Mouse (Mus musculus) lung, embryonic 14.5 days (tissue): Measurements from ENCODE around the gene Ttc39a. TPM values are rescaled to one million over a fixed set of nuclear protein-coding genes. Genes with fewer than 3 reads are reported as not detected.

Experiments used
- ATAC-seq: fragments of 200-750 bp; cut with Nextera tagmentation; 2 replicates; pipeline ENCODE4 v1.8.0; 2017; ENCODE audit warnings: mild to moderate bottlenecking, moderate TSS enrichment, moderate library complexity; ENCODE audit not compliant: insufficient read depth
- DNase-seq: peaks from one replicate; pipeline ENCODE4 v3.0.0-alpha.2; 2015
- H3K27ac ChIP-seq: fragments of 300-500 bp; sonication (generic); 2 replicates; pipeline ENCODE4 v1.5.1; 2014; ENCODE audit warnings: low read depth, mild to moderate bottlenecking, moderate library complexity
- H3K27me3 ChIP-seq: fragments of 300-500 bp; sonication (generic); 2 replicates; pipeline ENCODE4 v1.6.1; 2014; ENCODE audit warnings: low read length, control low read depth; ENCODE audit not compliant: insufficient read depth
- H3K36me3 ChIP-seq: fragments of 300-500 bp; sonication (generic); 2 replicates; pipeline ENCODE4 v1.6.1; 2014; ENCODE audit warnings: control low read depth; ENCODE audit not compliant: insufficient read depth
- H3K4me1 ChIP-seq: fragments of 300-500 bp; sonication (generic); 2 replicates; pipeline ENCODE4 v1.6.1; 2014; ENCODE audit warnings: antibody characterized with exemption, control low read depth; ENCODE audit not compliant: insufficient read depth
- H3K4me2 ChIP-seq: fragments of 300-500 bp; sonication (generic); 2 replicates; pipeline ENCODE4 v1.6.1; 2014; ENCODE audit warnings: mild to moderate bottlenecking
- H3K4me3 ChIP-seq: fragments of 300-500 bp; sonication (generic); 2 replicates; pipeline ENCODE4 v1.5.1; 2014; ENCODE audit warnings: low read depth, low read length
- H3K9ac ChIP-seq: fragments of 300-500 bp; sonication (generic); 2 replicates; pipeline ENCODE4 v1.6.1; 2014
- H3K9me3 ChIP-seq: fragments of 300-500 bp; sonication (generic); 2 replicates; pipeline ENCODE4 v1.6.1; 2016; ENCODE audit warnings: low read depth, low read length, control low read depth
- CTCF ChIP-seq: IDR thresholded peaks from 2 replicates; pipeline ENCODE4 v1.5.1; 2016; ENCODE audit warnings: antibody characterized with exemption, low read depth
- WGBS: fragments of 180-500 bp; shearing (Covaris S2); extraction: QIAGEN DNeasy Blood & Tissue Kit; methylation state at CpG from one replicate; pipeline ENCODE4 v1.1.7; 2014; 5-methylcytosine and 5-hydroxymethylcytosine counted together
- polyA plus RNA-seq: library from polyadenylated mRNA; unstranded; fragments of >200 nt; fragmentation: Nextera tagmentation; extraction: Ambion mirVana; gene quantifications from 2 replicates; pipeline ENCODE4 v1.2.1, GENCODE M21; 2014

The Ttc39a gene
- 5.5 and 5.9 TPM in 2 replicates for polyA plus RNA-seq

DNA sequence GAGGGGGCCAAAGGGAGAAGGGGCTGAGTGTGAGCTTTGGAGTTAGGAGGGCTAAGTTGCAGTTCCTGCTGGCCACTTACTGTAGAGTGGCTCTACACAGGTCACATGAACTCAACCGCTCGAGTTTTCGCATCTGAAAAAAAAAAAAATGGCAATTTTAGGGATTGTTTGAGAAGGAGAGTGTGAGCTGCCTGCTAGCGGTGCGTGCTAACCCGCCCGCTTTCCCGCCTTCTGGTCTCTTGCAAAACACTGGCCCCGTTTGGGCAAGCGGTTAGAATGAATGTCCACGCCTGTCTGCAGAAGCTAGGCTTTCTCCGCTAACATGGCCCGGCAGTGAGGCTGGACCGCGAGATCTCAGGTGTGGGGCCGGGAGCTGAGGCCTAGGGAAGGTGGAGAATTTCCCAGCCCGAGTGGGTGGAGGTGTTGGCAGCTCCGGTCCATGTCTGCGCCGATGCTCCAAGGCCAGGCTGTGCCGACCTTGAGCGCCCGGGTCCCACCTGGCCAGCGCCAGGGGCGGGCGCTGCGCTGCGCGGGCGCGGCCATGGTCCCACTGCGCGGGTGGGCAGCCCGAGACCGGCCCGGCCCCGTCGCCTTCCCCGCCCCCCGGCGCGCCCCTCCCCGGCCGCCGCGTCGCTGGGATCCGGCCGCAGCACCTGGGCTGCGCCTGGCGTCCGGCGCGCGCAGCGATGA, at the start of gene Ttc39a:
TSS of gene Ttc39a (plus strand) at position 138 of the 690 bp plus-strand sequence.
- H3K4me3 ChIP-seq = peak within 1 kb of the TSS; percentile 63
- H3K27me3 ChIP-seq = no peaks in the 10 kb centered on the region
- H3K4me2 ChIP-seq = peak within 1 kb of the TSS; percentile 99
- H3K27ac ChIP-seq = peak within 1 kb of the TSS; percentile 82
- H3K9me3 ChIP-seq = no peaks in the 10 kb centered on the region
- H3K9ac ChIP-seq = peak within 1 kb of the TSS; percentile 67
- DNase-seq = peak; percentile 73
- no peak for TF ChIP-seq CTCF
- under 1% methylated on average over 47 of the region's 56 CpGs for WGBS
- no peaks in the 10 kb centered on the region for H3K36me3 ChIP-seq
- peak; percentile 57 for ATAC-seq
- peaks cover 6% of the 10 kb centered on the region; the same call in 1 of the 2 replicates for H3K4me1 ChIP-seq

DNA sequence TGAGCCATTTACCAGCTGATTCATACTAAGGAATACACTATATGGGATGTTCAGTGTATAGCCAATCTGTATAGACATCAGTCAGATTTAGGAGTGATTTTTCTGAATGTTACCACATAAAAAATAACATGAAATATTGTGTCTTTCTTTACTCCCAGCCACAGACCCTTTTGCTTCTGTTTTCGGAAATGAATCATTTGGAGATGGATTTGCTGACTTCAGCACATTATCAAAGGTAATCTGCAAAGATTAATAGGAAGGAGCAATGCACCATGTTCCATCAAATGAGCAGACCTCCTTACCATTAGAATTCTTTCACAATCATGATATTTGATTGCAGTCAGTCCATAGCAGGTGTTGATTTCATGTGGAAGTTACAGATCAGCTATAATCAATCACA, 28.3 kb upstream of the Ttc39a start:
- Histone ChIP-seq H3K4me2 (no peak overlapping the region), H3K4me1 (no peaks in the 10 kb centered on the region), H3K9ac (no peak overlapping the region), H3K9me3 (no peaks in the 10 kb centered on the region), H3K27ac (no peak overlapping the region), H3K27me3 (no peaks in the 10 kb centered on the region), H3K36me3 (peaks cover 24% of the 10 kb centered on the region; the same call in 1 of the 2 replicates), H3K4me3 (no peak overlapping the region)
- DNase-seq (no peak), ATAC-seq (no peak)
- 93% methylated on average over 1 of the region's 1 CpGs for WGBS
- TF ChIP-seq CTCF = no peak

DNA sequence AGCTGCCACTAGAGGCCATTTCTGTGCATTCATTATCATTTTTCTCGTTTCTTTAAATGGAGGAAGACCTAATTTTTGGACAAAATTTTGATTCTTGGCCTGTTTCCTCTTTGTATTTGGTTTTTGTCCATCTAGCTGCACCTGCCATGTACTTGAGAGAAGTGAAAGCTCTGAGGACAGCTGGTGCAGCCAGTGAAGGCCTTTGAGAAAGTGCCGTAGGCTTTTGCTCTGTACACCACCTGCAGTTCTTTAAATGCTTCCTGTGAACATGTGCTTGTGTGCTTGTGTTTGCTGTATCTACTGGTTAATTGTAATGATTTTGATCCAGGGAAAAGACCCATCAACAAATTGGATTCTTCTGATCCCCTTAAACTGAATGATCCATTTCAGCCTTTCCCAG, 24.0 kb upstream of the Ttc39a start:
- 77% methylated on average over 2 of the region's 2 CpGs for WGBS
- Histone ChIP-seq H3K9me3 (no peaks in the 10 kb centered on the region), H3K4me1 (no peaks in the 10 kb centered on the region), H3K4me2 (no peak overlapping the region), H3K9ac (no peak overlapping the region), H3K36me3 (peaks cover 26% of the 10 kb centered on the region; the same call in 1 of the 2 replicates), H3K4me3 (no peak overlapping the region), H3K27ac (no peak overlapping the region), H3K27me3 (no peaks in the 10 kb centered on the region)
- DNase-seq = no peak
- no peak for TF ChIP-seq CTCF
- ATAC-seq = no peak

DNA sequence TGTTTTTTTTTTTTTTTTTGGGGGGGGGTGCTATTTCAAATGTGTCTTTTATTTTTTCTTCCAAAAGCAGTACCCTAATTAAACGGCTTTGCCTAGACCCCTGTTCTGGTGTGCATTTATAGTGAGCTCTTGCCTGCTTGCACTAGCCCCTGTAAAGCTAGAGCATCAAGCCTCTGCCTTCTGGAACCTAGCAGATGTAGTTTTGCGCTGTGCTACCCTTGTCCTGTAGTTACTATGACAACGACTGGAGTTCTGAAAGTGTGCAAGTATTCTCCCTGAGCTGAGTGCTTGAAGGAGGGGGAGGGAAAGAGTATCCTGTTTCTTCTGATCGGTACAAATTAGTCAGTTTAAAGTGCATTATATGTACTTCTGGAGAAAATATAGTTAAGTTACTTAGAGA, 20.8 kb upstream of the Ttc39a start:
- no peak overlapping the region for H3K4me3 ChIP-seq
- no peak for DNase-seq

DNA sequence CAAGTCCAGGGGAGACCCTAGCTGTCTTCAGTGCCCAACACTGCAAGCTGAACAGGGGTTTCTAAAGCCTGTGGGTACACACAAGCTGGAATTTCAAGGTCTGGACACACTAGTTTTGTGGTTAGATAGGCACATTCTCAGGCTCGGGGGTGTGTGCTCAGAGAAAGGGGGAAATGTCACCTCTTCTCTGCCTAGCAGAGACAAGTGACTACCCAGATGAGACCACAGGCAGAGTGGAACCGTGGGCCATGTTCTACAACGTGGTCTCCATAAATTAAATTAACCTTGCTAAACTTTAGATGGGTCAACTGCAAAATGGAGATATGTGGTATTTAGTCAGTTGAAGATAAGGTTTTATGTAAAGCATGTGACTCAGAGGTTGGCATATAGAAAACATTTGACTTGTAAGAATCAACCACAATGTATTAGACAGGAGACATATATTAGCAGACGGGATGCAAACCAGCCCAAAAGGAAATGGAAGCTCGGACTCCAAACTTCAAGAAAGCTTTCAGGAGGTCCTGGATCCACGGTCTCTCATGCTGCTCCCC, 13.1 kb upstream of the Ttc39a start:
- no peak overlapping the region for H3K4me2 ChIP-seq
- WGBS = 63% methylated on average over 6 of the region's 6 CpGs
- H3K9ac ChIP-seq = no peak overlapping the region

More for the DNA sequence above, 20.8 kb upstream of the Ttc39a start:
- no peaks in the 10 kb centered on the region for H3K4me1 ChIP-seq
- 53% methylated on average over 4 of the region's 4 CpGs for WGBS
- H3K27me3 ChIP-seq = no peaks in the 10 kb centered on the region
- ATAC-seq = no peak
- H3K9ac ChIP-seq = no peak overlapping the region
- no peak overlapping the region for H3K27ac ChIP-seq
- no peak for TF ChIP-seq CTCF
- H3K9me3 ChIP-seq = no peaks in the 10 kb centered on the region
- peaks cover 10% of the 10 kb centered on the region; the same call in 1 of the 2 replicates for H3K36me3 ChIP-seq
- no peak overlapping the region for H3K4me2 ChIP-seq

DNA sequence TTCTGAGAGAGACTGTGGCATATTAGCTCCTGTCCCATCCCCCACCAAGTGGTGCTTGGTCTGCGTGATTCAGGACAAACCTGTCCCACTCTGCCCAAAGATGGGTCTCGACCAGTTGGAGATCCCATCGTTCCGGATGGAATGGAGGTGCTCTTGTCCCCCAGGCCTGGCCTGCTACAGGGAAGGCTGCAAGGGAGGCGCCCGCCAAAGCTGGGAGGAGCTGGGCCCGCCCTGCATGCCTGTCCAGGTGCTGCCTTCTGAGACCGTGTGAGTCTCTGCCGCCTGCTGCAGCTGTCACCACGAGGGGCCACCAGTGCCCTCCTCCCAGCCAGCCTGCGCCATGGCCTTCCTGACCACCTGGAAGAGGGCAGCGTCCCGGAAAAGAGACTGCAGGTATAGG, 12.5 kb upstream of the Ttc39a start:
- ATAC-seq = peak; percentile 87
- Histone ChIP-seq H3K36me3 (no peaks in the 10 kb centered on the region), H3K4me3 (no peak overlapping the region), H3K4me2 (peak overlapping the region; percentile 47), H3K9ac (peak overlapping the region; percentile 26), H3K4me1 (no peaks in the 10 kb centered on the region), H3K9me3 (no peaks in the 10 kb centered on the region), H3K27ac (no peak overlapping the region), H3K27me3 (no peaks in the 10 kb centered on the region)
- no peak for TF ChIP-seq CTCF
- peak; percentile 21 for DNase-seq
- WGBS = 8% methylated on average over 13 of the region's 13 CpGs

More for the DNA sequence above, 13.1 kb upstream of the Ttc39a start:
- H3K36me3 ChIP-seq = no peaks in the 10 kb centered on the region
- no peak for ATAC-seq
- no peaks in the 10 kb centered on the region for H3K9me3 ChIP-seq
- TF ChIP-seq CTCF = no peak
- no peak overlapping the region for H3K4me3 ChIP-seq
- no peaks in the 10 kb centered on the region for H3K4me1 ChIP-seq
- no peak overlapping the region for H3K27ac ChIP-seq
- H3K27me3 ChIP-seq = no peaks in the 10 kb centered on the region
- DNase-seq = no peak

DNA sequence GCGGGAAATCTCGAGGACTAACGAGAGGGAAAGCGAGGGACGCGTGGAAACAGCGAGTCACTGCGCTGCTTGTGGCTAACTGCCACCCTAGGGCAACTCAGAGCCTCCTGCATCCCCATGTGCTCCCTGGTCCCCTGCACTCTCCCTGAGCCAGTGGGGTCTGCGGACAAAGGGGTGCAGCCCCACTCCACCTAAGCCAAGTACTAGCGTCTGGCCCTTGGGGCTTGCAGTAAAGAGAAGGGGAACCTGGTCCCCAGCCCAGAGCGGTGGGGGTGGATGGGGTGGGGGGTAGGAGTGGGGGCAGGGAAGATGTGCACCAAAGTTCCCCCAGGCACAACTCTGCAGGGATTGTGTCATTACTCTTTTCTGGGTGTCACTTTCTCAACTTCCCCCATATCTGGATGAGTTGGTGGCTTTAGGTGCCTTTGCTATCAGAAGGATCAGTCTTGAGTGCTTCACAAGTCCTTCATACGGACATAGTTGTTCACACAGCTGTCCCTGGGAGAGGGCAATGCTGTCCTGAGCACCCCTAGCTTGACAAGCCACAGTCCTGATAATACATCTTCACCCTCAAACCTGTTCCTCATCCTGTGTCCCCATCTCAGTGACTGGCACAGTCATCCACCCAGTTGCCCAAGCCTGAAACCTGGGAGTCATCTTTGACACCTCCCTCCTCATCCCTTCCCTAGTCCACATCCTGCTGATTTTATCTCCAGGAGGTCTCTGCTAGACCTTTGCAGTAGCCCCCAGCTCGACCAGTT, 11.9 kb upstream of the Ttc39a start:
- no peak for DNase-seq

More for the DNA sequence above, 11.9 kb upstream of the Ttc39a start:
- TF ChIP-seq CTCF = no peak
- no peaks in the 10 kb centered on the region for H3K27me3 ChIP-seq
- no peak overlapping the region for H3K27ac ChIP-seq
- ATAC-seq = peak; percentile 56; the same call in 1 of the 2 replicates
- H3K4me2 ChIP-seq = peak overlapping the region; percentile 47
- no peaks in the 10 kb centered on the region for H3K4me1 ChIP-seq
- H3K9me3 ChIP-seq = no peaks in the 10 kb centered on the region
- peak overlapping the region; percentile 26 for H3K9ac ChIP-seq
- 17% methylated on average over 13 of the region's 13 CpGs for WGBS
- H3K4me3 ChIP-seq = no peak overlapping the region
- no peaks in the 10 kb centered on the region for H3K36me3 ChIP-seq
